Mouse (Mus musculus) heart, embryonic 16.5 days (tissue): ENCODE measurements around the gene Plxna4. TPM values are rescaled to one million over a fixed set of nuclear protein-coding genes. Genes with fewer than 3 reads are reported as not detected.

Source experiments
- ATAC-seq: fragments of 200-750 bp; cut with Nextera tagmentation; replicated peaks from 2 replicates; pipeline ENCODE4 v1.8.0; 2017; ENCODE audit warnings: moderate number of reproducible peaks; ENCODE audit not compliant: insufficient read depth, low FRiP score; ENCODE audit errors: extremely low read depth
- H3K27ac ChIP-seq: fragments of 300-500 bp; sonication (generic); 2 replicates; pipeline ENCODE4 v1.5.1; 2014; ENCODE audit warnings: mild to moderate bottlenecking, low read length, control low read depth, moderate library complexity
- H3K27me3 ChIP-seq: fragments of 300-500 bp; sonication (generic); 2 replicates; pipeline ENCODE4 v1.6.1; 2014; ENCODE audit warnings: low read length, mixed read lengths; ENCODE audit not compliant: control insufficient read depth, insufficient read depth
- H3K36me3 ChIP-seq: fragments of 300-500 bp; sonication (generic); 2 replicates; pipeline ENCODE4 v1.6.1; 2014; ENCODE audit not compliant: control insufficient read depth, insufficient read depth
- H3K4me1 ChIP-seq: fragments of 300-500 bp; sonication (generic); 2 replicates; pipeline ENCODE4 v1.6.1; 2014; ENCODE audit warnings: low read length, mixed read lengths; ENCODE audit not compliant: control insufficient read depth, insufficient read depth
- H3K4me2 ChIP-seq: fragments of 300-500 bp; sonication (generic); 2 replicates; pipeline ENCODE4 v1.6.1; 2014; ENCODE audit warnings: low read depth, mild to moderate bottlenecking, control low read depth, low read length
- H3K4me3 ChIP-seq: fragments of 300-500 bp; sonication (generic); 2 replicates; pipeline ENCODE4 v1.5.1; 2014; ENCODE audit warnings: mild to moderate bottlenecking, control low read depth, low read length
- H3K9ac ChIP-seq: fragments of 300-500 bp; sonication (generic); 2 replicates; pipeline ENCODE4 v1.6.1; 2014; ENCODE audit warnings: low read length, control low read depth
- H3K9me3 ChIP-seq: fragments of 300-500 bp; sonication (generic); replicated peaks from 2 replicates; pipeline ENCODE4 v1.6.1; 2016; ENCODE audit warnings: low read length; ENCODE audit not compliant: control insufficient read depth
- WGBS: fragments of 180-500 bp; shearing (Covaris S2); extraction: QIAGEN DNeasy Blood & Tissue Kit; methylation state at CpG from one replicate; pipeline ENCODE4 v1.1.7; 2014; 5-methylcytosine and 5-hydroxymethylcytosine counted together
- polyA plus RNA-seq: library from polyadenylated mRNA; unstranded; fragments of >200 nt; fragmentation: Nextera tagmentation; extraction: Ambion mirVana; gene quantifications from 2 replicates; pipeline ENCODE4 v1.2.1, GENCODE M21; 2015

The Plxna4 gene
- polyA plus RNA-seq, 1 experiment from 2014 or later: 3.7 TPM

DNA sequence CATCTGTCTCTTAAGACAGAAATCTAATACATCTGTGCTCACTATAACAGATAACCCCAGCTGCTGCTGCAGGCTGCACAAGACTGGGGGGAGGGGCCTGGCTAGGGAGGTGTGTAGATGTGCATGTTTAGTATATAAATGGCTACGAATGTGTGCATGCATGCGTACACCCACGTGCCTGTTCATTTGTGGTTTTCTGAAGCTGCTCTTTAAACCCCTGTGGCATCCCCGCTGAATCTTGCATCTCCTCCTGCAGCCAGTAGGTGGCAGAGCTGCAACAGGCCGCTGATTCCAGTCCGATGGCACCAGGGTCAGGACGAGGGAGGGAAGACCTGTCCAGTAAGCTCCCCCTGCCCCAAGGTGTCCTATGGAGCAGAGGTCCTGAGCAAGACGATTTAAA is 260.0 kb downstream of the Plxna4 start:
- Histone ChIP-seq H3K9ac (no peak overlapping the region), H3K27me3 (no peaks in the 10 kb centered on the region), H3K4me1 (peaks cover 29% of the 10 kb centered on the region), H3K9me3 (no peaks in the 10 kb centered on the region), H3K4me2 (peak overlapping the region; percentile 26; the same call in 1 of the 2 replicates), H3K36me3 (no peaks in the 10 kb centered on the region), H3K4me3 (no peak overlapping the region), H3K27ac (no peak overlapping the region)
- 4% methylated on average over 8 of the region's 8 CpGs for WGBS
- ATAC-seq: peak; percentile 56; the same call in 1 of the 2 replicates

DNA sequence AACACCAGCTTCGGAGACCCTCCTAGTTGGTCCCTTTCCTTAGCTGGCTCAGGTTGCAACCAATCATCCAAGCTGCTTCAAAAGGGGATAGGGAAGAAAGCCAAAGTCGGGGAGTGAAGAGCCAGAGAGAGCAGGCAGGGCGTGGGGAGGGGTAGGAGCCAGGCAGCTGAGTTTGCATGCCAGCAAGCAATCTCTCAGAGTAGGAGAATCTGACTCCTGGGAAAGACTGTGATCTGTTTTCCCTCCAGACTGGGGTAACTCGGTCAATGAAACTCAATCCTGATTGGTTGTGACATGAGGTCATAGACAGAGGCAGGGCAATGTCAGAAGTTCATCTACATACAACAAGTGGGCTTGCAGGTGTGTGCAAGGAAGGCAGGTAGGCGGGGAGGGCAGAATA is 260.8 kb downstream of the Plxna4 start:
- WGBS: 37% methylated on average over 5 of the region's 5 CpGs
- ATAC-seq: no peak
- no peaks in the 10 kb centered on the region for H3K27me3 ChIP-seq
- no peak overlapping the region for H3K9ac ChIP-seq
- H3K27ac ChIP-seq: no peak overlapping the region
- H3K36me3 ChIP-seq: no peaks in the 10 kb centered on the region
- peaks cover 29% of the 10 kb centered on the region for H3K4me1 ChIP-seq
- no peak overlapping the region for H3K4me3 ChIP-seq
- no peak overlapping the region for H3K4me2 ChIP-seq
- H3K9me3 ChIP-seq: no peaks in the 10 kb centered on the region

DNA sequence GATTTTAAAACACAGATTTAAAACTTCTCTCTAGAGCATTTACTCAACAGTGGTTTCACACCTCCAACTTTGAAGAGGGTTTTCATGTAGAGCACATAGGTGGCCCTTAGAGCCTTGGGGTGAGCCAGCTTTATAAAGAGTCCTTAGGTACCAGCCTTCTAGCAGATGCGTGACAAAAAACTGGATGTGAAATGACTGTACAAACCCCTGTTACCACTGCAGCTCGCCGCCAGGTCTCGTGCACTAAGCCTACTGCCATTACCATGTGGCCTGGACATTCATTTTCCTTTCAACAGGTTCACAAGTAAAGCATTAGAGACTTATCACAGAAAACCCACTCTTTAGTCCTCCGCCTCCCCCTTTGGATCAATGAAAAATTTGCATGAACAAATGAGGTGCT is 261.6 kb downstream of the Plxna4 start:
- Histone ChIP-seq H3K4me3 (no peak overlapping the region), H3K9me3 (no peaks in the 10 kb centered on the region), H3K36me3 (no peaks in the 10 kb centered on the region), H3K9ac (no peak overlapping the region), H3K27ac (no peak overlapping the region), H3K4me2 (no peak overlapping the region), H3K27me3 (no peaks in the 10 kb centered on the region), H3K4me1 (peaks cover 29% of the 10 kb centered on the region)
- ATAC-seq: no peak
- 85% methylated on average over 5 of the region's 5 CpGs for WGBS

DNA sequence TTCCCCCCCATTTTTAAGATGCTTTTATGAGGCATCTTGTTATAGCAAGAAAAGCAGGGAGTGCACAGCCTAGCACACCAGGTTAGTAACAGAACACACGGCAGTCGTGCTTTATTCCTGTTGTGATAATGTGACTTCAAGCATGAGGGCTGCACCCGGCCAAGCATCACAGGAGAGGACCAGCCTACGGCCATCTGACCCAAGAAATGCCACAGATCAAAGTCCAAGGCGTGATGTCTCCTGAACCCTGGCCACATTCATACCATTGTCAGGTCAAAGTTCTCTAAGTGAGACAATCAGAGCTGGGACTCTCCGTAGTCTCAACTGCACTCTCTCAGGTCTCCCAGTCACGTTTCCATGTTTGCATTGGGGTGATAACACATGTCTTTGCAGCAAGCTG is 262.1 kb downstream of the Plxna4 start:
- no peaks in the 10 kb centered on the region for H3K36me3 ChIP-seq
- H3K9me3 ChIP-seq: no peaks in the 10 kb centered on the region
- ATAC-seq: no peak
- H3K9ac ChIP-seq: no peak overlapping the region
- peaks cover 34% of the 10 kb centered on the region for H3K4me1 ChIP-seq
- H3K27ac ChIP-seq: no peak overlapping the region
- no peak overlapping the region for H3K4me2 ChIP-seq
- no peaks in the 10 kb centered on the region for H3K27me3 ChIP-seq
- 84% methylated on average over 7 of the region's 7 CpGs for WGBS
- no peak overlapping the region for H3K4me3 ChIP-seq

DNA sequence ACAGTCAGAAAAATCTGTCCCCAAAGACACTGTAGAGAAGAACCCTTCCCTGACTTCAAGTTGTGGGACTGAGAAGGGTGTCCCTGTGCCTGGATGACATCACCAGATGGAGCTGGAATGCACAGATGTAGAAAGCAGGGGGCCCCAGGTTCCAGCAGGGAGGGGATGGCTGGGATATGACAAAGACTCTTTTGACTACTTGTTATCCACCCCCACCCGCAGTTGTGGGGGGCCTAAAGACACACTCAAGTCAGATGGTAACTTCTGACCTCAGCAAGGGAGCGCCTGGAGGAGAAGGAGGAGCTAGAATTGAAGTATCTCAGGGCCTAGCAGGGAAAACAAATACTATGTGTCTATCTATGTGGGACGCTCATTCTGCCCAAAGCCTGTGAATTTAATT is 266.8 kb downstream of the Plxna4 start:
- Histone ChIP-seq H3K4me2 (no peak overlapping the region), H3K27me3 (no peaks in the 10 kb centered on the region), H3K4me1 (peaks cover 10% of the 10 kb centered on the region), H3K27ac (no peak overlapping the region), H3K4me3 (no peak overlapping the region), H3K9me3 (no peaks in the 10 kb centered on the region), H3K36me3 (no peaks in the 10 kb centered on the region), H3K9ac (no peak overlapping the region)
- WGBS: 58% methylated on average over 3 of the region's 3 CpGs
- ATAC-seq: no peak

DNA sequence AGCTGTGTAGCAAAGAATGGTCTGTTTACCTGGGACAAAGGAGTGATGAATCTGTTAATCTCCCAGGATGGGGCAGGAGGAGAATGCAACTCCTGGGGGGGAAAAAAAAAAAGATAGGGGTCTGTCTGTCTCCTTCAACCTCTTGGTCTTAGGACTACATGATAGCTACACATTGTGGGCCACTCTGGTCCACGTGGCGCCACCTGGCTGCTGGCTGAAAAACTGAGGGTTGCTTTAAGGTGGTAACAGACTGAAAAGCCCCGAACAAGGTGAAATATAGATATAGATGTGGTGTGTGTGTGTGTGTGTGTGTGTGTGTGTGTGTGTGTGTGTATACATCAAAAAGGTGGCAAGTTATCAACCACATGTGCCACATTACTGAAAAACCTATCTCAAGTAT is 267.7 kb downstream of the Plxna4 start:
- no peak for ATAC-seq
- Histone ChIP-seq H3K9ac (no peak overlapping the region), H3K27me3 (no peaks in the 10 kb centered on the region), H3K4me2 (no peak overlapping the region), H3K4me3 (no peak overlapping the region), H3K27ac (no peak overlapping the region), H3K4me1 (peaks cover 10% of the 10 kb centered on the region), H3K36me3 (no peaks in the 10 kb centered on the region), H3K9me3 (no peaks in the 10 kb centered on the region)
- 37% methylated on average over 3 of the region's 3 CpGs for WGBS

DNA sequence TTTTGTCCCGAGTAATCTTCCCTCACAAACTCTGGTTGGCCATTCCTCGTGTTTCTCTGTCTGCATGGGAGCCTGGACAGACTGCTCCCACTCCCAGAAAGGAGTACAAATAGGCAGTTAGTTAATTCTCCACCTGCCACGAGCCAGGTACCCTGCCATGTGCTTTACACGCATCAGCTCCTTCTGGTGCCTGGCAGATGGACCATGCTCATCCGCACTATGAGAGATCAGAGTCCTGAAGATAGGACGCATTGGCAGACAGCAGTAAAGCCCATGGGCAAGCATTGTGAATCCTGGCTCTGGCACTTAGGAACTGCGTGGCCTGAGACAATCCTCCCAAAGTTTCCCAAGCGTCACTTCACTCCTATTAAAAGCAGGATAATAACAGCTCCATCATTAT is 270.5 kb downstream of the Plxna4 start:
- Histone ChIP-seq H3K27ac (no peak overlapping the region), H3K36me3 (no peaks in the 10 kb centered on the region), H3K9ac (no peak overlapping the region), H3K9me3 (no peaks in the 10 kb centered on the region), H3K4me3 (no peak overlapping the region), H3K4me2 (no peak overlapping the region), H3K27me3 (no peaks in the 10 kb centered on the region), H3K4me1 (peaks cover 10% of the 10 kb centered on the region)
- WGBS: 85% methylated on average over 8 of the region's 8 CpGs
- ATAC-seq: no peak

DNA sequence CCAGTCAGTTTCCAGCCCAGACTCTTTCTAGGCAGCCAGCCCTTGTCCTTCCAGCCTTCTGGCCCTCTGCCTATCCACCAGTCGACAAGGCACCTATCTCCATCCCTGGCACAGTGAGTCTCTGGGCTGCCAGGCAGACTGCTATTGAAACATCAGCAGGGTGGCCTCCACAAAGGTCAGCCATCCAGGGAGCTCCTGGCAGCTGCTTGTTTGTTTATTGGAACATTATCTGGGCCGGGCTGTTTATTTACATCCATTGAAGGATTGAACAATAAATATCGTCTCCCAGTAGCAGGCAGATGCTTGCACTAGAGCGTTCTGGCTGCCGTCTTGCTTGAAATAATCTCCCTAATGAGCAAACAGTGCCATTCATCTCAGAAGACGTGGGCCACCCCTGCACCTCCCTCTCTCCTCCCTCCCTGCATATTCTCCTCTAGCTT is 273.0 kb downstream of the Plxna4 start:
- no peaks in the 10 kb centered on the region for H3K36me3 ChIP-seq
- 49% methylated on average over 6 of the region's 6 CpGs for WGBS
- H3K27me3 ChIP-seq: no peaks in the 10 kb centered on the region
- no peak overlapping the region for H3K9ac ChIP-seq
- H3K9me3 ChIP-seq: no peaks in the 10 kb centered on the region
- H3K27ac ChIP-seq: no peak overlapping the region
- no peak overlapping the region for H3K4me3 ChIP-seq
- ATAC-seq: peak; percentile 55; the same call in 1 of the 2 replicates
- H3K4me1 ChIP-seq: no peaks in the 10 kb centered on the region
- H3K4me2 ChIP-seq: no peak overlapping the region

DNA sequence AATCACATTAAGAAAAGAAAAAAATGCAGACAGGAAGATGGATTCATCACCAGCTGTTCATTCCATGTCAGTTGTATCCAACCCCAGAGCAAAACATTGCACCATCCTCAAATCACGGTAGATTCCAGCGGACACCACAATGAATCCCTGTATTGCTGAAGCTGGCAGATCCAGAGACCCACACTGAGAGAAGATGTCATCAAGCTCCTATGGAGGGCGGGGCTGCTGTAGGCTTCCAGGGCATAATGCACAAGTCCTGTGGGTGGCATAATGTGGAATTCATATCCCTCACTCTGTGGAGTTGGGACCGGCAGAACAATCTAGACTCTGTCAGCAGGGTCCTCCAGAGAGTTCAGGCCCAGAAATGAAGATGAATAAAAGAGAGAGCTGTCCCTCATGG is 278.8 kb downstream of the Plxna4 start:
- Histone ChIP-seq H3K4me3 (no peak overlapping the region), H3K27ac (no peak overlapping the region), H3K36me3 (no peaks in the 10 kb centered on the region), H3K9me3 (no peaks in the 10 kb centered on the region), H3K9ac (no peak overlapping the region), H3K4me1 (no peaks in the 10 kb centered on the region), H3K27me3 (no peaks in the 10 kb centered on the region), H3K4me2 (no peak overlapping the region)
- WGBS: 91% methylated on average over 4 of the region's 4 CpGs
- no peak for ATAC-seq

DNA sequence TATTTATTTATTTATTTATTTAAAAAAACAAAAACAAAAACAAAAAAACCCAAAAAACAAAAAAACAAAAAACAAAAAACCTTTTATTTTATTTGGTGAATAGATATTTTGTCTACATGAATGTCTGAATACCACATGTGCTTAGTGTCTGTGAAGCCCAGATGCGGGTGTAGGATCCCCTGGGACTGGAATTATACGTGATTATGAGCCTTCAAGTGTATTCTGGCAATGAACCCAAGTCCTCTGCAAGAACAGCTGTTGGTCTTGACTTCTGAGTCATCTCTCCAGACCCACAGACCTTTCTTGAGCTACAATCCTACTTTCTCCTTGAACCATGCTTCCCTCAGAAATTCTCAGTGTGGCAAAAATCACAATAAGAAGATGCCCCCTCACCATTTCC is 287.4 kb downstream of the Plxna4 start:
- Histone ChIP-seq H3K4me2 (no peak overlapping the region), H3K27me3 (no peaks in the 10 kb centered on the region), H3K4me3 (no peak overlapping the region), H3K9me3 (no peaks in the 10 kb centered on the region), H3K9ac (no peak overlapping the region), H3K4me1 (no peaks in the 10 kb centered on the region), H3K27ac (no peak overlapping the region), H3K36me3 (no peaks in the 10 kb centered on the region)
- ATAC-seq: no peak
- 82% methylated on average over 2 of the region's 2 CpGs for WGBS
